Mouse (Mus musculus): ENCODE data around the gene Slamf6.

GRCm38 (mm10) chr1:171957411-171957810, 40.1 kb downstream of the Slamf6 start:
- TF ChIP-seq CTCF (IDR thresholded peaks at IDR 0.05) (no peak), EP300 (IDR thresholded peaks at IDR 0.05) (no peak)
